Mouse (Mus musculus): ENCODE measurements around the gene Trpv2.

Gene Trpv2

GRCm38 (mm10) chr11:62629352-62630224 is 55.3 kb downstream of the Trpv2 start:
- in situ Hi-C loops (cut with MseI, MboI) = no loop called here

DNA sequence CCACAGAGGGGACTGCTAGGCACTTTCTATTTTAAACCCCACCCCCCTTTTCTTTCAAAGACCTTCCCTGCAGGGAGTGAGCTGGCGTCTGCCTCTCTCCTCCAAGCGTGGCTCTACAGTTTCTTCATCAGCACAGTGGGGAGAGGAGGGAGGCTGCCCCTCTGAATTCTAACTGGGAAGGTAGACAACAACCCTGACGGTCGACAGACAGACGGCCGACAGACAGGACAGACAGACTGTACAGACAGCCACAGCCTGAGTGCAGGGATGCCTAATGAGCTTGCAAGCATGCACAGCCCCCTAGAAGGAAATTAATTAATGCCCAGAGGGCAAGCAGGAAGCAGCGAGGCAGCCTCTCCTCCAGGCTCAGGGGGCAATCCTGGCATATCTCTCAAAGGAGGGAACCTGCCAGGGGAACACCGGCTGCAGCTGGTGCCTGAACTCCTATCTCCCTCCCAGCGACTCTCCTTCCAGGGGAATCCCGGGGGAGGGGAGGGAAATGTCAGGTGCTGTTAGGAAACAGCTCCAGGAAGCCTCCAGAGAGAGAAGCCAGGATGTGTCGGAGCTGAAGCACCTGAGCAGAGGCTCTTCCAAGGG is 56.0 kb downstream of the Trpv2 start:
- in situ Hi-C loops (cut with MseI, MboI) = no loop called here

GRCm38 (mm10) chr11:62631138-62631537 is 56.9 kb downstream of the Trpv2 start:
- in situ Hi-C loops (cut with MseI, MboI) = no loop called here

- in situ Hi-C loops (cut with MseI, MboI) = no loop called here
Observed at GRCm38 (mm10) chr11:62635406-62635805, 61.1 kb downstream of the Trpv2 start.

DNA sequence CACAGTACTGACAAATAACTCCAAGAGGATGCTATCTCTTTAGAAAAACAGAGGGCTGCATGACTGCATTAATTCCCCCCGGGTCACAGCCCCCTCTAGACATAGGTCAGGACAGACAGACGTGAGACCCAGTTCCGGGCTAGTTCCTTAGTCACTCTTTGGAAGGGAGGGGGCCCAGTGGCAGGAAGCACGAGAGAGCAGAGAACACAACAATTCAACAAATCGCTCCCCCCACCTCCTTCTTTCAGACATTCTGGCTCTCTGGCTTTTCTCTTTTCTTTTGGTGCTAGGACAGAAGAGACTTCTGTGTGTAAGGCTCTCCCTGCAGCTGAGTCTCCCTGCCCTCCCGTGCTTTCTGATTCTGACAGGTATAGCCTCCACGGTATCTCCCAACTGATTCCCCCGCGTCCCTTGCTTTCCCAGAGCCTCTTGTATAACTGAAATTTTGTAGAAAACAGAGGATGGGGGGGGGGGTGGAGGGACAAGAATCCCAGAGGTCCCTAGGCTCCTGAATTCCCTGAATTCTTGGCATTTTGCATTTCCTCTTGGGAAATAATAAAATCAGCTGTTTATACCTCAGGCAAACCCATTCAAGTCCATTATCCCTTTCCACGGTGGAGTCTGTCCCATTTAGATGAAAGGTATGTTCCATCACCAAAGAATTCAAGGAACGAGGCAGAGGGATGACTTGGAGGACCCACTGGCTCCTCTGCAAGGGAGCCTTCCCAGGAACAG is 62.0 kb downstream of the Trpv2 start:
- in situ Hi-C loops (cut with MseI, MboI) = no loop called here

- in situ Hi-C loops (cut with MseI, MboI) = no loop called here
Observed at GRCm38 (mm10) chr11:62636840-62637221, 62.5 kb downstream of the Trpv2 start.

GRCm38 (mm10) chr11:62637401-62637800 is 63.1 kb downstream of the Trpv2 start:
- in situ Hi-C loops (cut with MseI, MboI) = no loop called here

DNA sequence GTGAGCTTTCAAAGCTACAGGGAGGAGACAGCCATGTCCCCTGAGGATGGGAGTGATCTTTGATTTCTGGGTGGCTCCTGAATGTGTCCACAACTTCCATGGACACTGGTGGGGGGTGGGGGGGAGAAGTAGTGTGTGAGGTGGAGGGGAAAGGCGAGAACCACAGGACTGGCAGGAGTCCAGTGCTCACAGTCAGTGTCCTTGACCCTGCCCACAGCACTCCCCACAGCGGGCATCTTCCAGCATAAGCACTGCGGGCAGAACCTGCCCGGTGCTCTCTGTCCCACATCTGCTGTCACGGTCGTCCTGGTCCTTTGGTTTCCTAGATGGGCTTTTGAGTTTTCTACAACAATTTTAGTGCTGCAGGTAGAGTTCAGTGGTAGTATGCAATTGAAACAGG is 63.5 kb downstream of the Trpv2 start:
- in situ Hi-C loops (cut with MseI, MboI) = no loop called here

DNA sequence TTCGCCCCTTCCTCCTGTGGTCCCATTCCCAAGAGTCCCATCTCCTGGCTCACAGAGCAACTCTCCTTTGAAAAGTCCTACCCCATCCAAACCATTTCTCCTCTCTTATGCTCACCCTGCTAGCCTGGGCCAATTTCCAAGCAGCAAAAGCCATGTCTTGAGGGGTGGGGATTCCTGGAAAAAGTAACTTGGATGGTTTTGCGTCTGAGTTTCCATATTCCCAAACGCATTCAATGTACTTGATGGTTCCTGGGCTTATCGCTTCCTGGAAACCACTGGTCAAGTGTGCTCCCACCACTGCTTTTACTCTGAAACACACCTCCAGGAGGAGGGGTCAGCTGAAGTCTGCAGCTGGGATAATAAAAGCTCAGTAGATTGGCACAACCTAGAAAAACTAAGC is 64.1 kb downstream of the Trpv2 start:
- in situ Hi-C loops (cut with MseI, MboI) = no loop called here

DNA sequence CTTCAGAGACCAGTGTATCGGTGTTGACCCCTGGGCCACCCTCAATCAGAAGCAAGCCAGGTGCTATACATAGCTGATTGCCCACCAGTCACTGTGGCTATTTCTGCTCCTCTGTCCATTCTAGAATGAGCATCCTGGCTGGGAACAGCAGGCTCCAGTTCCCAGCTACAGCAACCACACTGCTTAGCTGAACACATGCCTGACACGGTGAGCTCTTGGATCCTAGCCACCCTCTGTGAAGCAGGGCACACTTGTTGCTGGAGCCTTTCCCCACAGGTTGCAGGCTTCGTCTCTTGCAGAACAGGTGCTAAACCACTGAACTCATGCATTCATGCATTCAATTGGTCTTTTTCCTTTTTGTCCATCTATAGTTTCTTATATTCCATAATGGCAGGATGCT is 66.1 kb downstream of the Trpv2 start:
- in situ Hi-C loops (cut with MseI, MboI) = no loop called here

DNA sequence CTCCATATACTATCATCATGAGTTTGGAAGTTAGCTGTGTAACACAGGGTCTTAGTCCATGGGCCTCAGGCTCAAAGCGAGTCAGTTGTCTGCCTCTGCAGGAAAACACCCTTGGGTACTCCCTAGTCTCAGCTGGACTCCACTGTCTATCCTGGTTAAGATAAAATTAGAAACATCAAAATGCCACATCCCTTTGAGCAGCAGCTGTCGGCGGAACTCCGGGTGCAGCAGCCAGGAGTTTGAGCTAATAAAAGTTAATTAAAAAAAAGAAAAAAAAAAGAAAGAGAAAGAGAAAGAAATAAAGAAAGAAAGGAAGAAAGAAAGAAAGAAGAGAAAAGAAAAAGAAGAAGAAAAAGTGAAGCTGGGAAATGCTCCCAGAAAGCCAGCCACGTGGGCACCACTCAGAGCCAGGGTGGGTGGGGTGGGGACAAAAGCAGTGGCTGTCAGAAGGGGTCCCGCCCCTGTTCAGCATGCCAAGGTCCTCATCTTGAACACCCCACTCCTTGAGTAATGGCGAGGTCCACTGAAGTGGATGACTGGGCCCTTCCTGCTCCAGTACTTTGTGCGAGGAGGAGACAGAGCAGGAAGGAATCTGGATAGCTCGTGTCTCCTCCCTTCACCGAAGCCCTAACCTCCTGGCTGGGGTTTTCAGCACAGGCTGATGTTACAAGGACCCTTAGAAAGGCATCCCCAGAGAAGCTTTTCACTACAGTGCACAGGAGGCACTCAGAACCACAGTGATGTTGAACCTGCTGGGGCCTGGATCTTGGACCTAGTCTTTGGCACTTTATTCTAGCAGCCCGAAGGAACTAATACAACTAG is 67.9 kb downstream of the Trpv2 start:
- in situ Hi-C loops (cut with MseI, MboI) = no loop called here

GRCm38 (mm10) chr11:62643011-62643631 is 68.8 kb downstream of the Trpv2 start:
- in situ Hi-C loops (cut with MseI, MboI) = no loop called here

GRCm38 (mm10) chr11:62643681-62644363 is 69.5 kb downstream of the Trpv2 start:
- in situ Hi-C loops (cut with MseI, MboI) = no loop called here

GRCm38 (mm10) chr11:62644602-62645336 is 70.5 kb downstream of the Trpv2 start:
- in situ Hi-C loops (cut with MseI, MboI) = loop anchor here in 1 of 2 experiments (5.0 kb wide), 1 partner anchor 32 kb away; no protein-coding TSS in a partner anchor

DNA sequence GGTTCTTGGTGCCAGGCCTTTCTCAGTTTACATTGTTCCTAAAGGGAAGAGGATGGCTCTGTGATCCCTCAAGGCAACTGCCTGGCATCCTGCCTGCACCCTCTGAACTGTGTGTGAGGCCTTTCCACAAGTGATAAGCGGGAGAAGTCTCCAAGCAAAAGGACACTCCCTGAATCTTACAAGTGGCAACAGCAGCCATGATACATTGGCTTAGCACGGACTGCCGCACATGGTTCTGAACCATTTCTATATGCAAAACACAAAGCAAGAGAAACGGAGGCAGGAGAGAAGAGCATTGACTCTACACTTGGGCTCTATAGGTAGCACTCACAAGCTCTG is 71.0 kb downstream of the Trpv2 start:
- in situ Hi-C loops (cut with MseI, MboI) = loop anchor here in 1 of 2 experiments (5.0 kb wide), 1 partner anchor 33 kb away; no protein-coding TSS in a partner anchor

DNA sequence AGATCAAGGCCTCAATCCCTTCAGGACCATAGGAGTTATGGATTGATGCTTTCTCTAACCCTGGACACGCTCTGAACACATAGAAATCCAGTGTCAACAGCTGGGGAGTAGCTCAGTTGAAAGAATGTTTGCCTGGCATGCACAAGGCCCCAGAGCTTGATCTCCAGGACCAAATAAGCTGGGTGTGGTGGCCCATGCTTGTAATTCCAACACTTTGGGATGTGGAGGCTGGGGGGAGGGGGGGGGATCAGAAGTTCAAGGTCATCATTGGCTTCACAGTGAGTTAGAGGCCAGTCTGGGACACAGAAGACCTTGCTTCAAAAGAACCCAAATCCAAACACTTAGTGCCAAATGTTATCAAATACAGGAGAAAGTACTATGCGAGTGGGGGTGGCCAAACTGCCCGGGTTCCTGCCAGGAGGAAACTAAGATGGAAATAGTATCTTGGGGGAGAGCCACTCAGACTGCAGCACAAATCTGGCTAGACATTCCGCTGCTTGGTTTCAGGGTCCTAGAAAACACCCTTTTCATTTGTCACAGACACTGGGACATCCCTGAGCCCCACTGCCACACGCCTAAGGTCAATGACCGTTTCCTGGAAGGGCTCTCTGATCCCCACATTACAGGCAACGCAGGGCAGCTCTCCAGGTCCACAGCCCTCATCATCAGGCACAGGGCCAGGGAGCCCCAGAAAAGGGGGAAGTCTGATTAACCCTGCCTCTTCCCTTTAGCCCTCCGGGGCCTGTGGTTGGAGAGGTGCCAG is 71.6 kb downstream of the Trpv2 start:
- in situ Hi-C loops (cut with MseI, MboI) = loop anchor here in 1 of 2 experiments (5.0 kb wide), 1 partner anchor 34 kb away; no protein-coding TSS in a partner anchor

DNA sequence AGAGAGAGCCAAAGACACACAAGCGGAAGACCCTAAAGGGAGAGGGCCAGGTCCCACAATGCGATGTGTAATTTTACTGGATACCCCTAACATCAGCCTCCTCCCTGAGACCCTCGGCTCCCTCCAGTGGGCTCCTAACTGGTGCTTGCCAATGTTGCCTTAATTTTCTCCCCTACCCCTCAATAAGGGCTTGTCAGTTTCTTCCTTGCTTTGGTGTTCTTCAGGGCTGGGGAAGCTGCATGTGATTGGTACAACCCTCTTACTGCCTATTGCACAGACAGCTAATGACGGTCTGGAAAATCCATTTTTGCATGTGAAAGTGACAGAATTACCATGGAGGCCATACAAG is 72.2 kb downstream of the Trpv2 start:
- in situ Hi-C loops (cut with MseI, MboI) = loop anchor here in 1 of 2 experiments (5.0 kb wide), 1 partner anchor 34 kb away; no protein-coding TSS in a partner anchor

GRCm38 (mm10) chr11:62646958-62647515 is 72.8 kb downstream of the Trpv2 start:
- in situ Hi-C loops (cut with MseI, MboI) = loop anchor here in 1 of 2 experiments (5.0 kb wide), 1 partner anchor 35 kb away; no protein-coding TSS in a partner anchor
